Mouse (Mus musculus): ENCODE results near the gene Cyp2a12. TPM values are rescaled to one million over a fixed set of nuclear protein-coding genes. Genes with fewer than 3 reads are reported as not detected.
"Not testable (repeated sequence)": the region's sequence is repeated elsewhere in the genome, so short reads cannot be mapped to it uniquely, and the experiment has no call there.

The Cyp2a12 gene
- not detected in 2 replicates for polyA plus RNA-seq (2015; fragmentation: Nextera tagmentation; extraction: Ambion mirVana)

- H3K9me3 ChIP-seq (ENCODE audit: control insufficient read depth), result no peaks in the 10 kb centered on the region
- H3K27ac ChIP-seq (ENCODE audit: low read depth, low read length), result no peak within 1 kb of the TSS
- 76% methylated on average over 2 of the region's 2 CpGs for WGBS
- H3K27me3 ChIP-seq (replicated peaks; ENCODE audit: control insufficient read depth, insufficient read depth, low read length), result no peaks in the 10 kb centered on the region
- TF ChIP-seq CTCF (IDR thresholded peaks at IDR 0.05; ENCODE audit: low read depth), result no peak
- no peaks in the 10 kb centered on the region for H3K36me3 ChIP-seq (ENCODE audit: control insufficient read depth, insufficient read depth)
- H3K9ac ChIP-seq (ENCODE audit: low read depth, low read length), result no peak within 1 kb of the TSS
- H3K4me2 ChIP-seq (replicated peaks; ENCODE audit: low read depth), result no peak within 1 kb of the TSS
- ATAC-seq, result no peak
- H3K4me3 ChIP-seq (ENCODE audit: low read depth, low read length), result no peak within 1 kb of the TSS
- no peaks in the 10 kb centered on the region for H3K4me1 ChIP-seq (replicated peaks; ENCODE audit: control insufficient read depth, insufficient read depth, low read length)
These were observed at the start of gene Cyp2a12 for GRCm38 (mm10) chr7:27028789-27029188. Gene Cyp2a12 (plus strand): TSS chr7:27029081.

GRCm38 (mm10) chr7:26981464-26981863 is 47.4 kb upstream of the Cyp2a12 start:
- H3K9ac ChIP-seq (ENCODE audit: low read depth, low read length); H3K9me3 ChIP-seq (ENCODE audit: control insufficient read depth); H3K27me3 ChIP-seq (replicated peaks; ENCODE audit: control insufficient read depth, insufficient read depth, low read length); H3K27ac ChIP-seq (ENCODE audit: low read depth, low read length); H3K4me3 ChIP-seq (ENCODE audit: low read depth, low read length); ATAC-seq; H3K4me1 ChIP-seq (replicated peaks; ENCODE audit: control insufficient read depth, insufficient read depth, low read length); H3K36me3 ChIP-seq (ENCODE audit: control insufficient read depth, insufficient read depth); H3K4me2 ChIP-seq (replicated peaks; ENCODE audit: low read depth): not testable (repeated sequence)
- WGBS, result 80% methylated on average over 2 of the region's 2 CpGs

- not testable (repeated sequence) for H3K27me3 ChIP-seq (replicated peaks; ENCODE audit: control insufficient read depth, insufficient read depth, low read length); H3K27ac ChIP-seq (ENCODE audit: low read depth, low read length); H3K4me2 ChIP-seq (replicated peaks; ENCODE audit: low read depth); H3K9me3 ChIP-seq (ENCODE audit: control insufficient read depth); H3K4me1 ChIP-seq (replicated peaks; ENCODE audit: control insufficient read depth, insufficient read depth, low read length); H3K36me3 ChIP-seq (ENCODE audit: control insufficient read depth, insufficient read depth); H3K9ac ChIP-seq (ENCODE audit: low read depth, low read length); H3K4me3 ChIP-seq (ENCODE audit: low read depth, low read length); ATAC-seq
- WGBS, result 55% methylated on average over 1 of the region's 1 CpGs
These were observed 46.9 kb upstream of the Cyp2a12 start for GRCm38 (mm10) chr7:26981937-26982336.

GRCm38 (mm10) chr7:26982551-26982950 is 46.3 kb upstream of the Cyp2a12 start:
- Histone ChIP-seq H3K4me3 (ENCODE audit: low read depth, low read length) (no peak overlapping the region), H3K4me1 (replicated peaks; ENCODE audit: control insufficient read depth, insufficient read depth, low read length) (no peaks in the 10 kb centered on the region), H3K27me3 (replicated peaks; ENCODE audit: control insufficient read depth, insufficient read depth, low read length) (no peaks in the 10 kb centered on the region), H3K36me3 (ENCODE audit: control insufficient read depth, insufficient read depth) (no peaks in the 10 kb centered on the region), H3K4me2 (replicated peaks; ENCODE audit: low read depth) (no peak overlapping the region), H3K27ac (ENCODE audit: low read depth, low read length) (no peak overlapping the region), H3K9ac (ENCODE audit: low read depth, low read length) (no peak overlapping the region), H3K9me3 (ENCODE audit: control insufficient read depth) (no peaks in the 10 kb centered on the region)
- TF ChIP-seq CTCF (IDR thresholded peaks at IDR 0.05; ENCODE audit: low read depth), result no peak
- 28% methylated on average over 1 of the region's 1 CpGs for WGBS
- ATAC-seq, result no peak

GRCm38 (mm10) chr7:26983151-26983550 is 45.7 kb upstream of the Cyp2a12 start:
- not testable (repeated sequence) for H3K27me3 ChIP-seq (replicated peaks; ENCODE audit: control insufficient read depth, insufficient read depth, low read length); H3K9ac ChIP-seq (ENCODE audit: low read depth, low read length); H3K4me1 ChIP-seq (replicated peaks; ENCODE audit: control insufficient read depth, insufficient read depth, low read length); H3K4me2 ChIP-seq (replicated peaks; ENCODE audit: low read depth); H3K36me3 ChIP-seq (ENCODE audit: control insufficient read depth, insufficient read depth); H3K27ac ChIP-seq (ENCODE audit: low read depth, low read length); H3K4me3 ChIP-seq (ENCODE audit: low read depth, low read length); ATAC-seq; H3K9me3 ChIP-seq (ENCODE audit: control insufficient read depth)
- WGBS, result 46% methylated on average over 1 of the region's 1 CpGs

GRCm38 (mm10) chr7:27026581-27026980 is 2.3 kb upstream of the Cyp2a12 start:
- H3K9me3 ChIP-seq (ENCODE audit: control insufficient read depth); ATAC-seq; H3K9ac ChIP-seq (ENCODE audit: low read depth, low read length); H3K4me1 ChIP-seq (replicated peaks; ENCODE audit: control insufficient read depth, insufficient read depth, low read length); H3K27ac ChIP-seq (ENCODE audit: low read depth, low read length); H3K36me3 ChIP-seq (ENCODE audit: control insufficient read depth, insufficient read depth); H3K27me3 ChIP-seq (replicated peaks; ENCODE audit: control insufficient read depth, insufficient read depth, low read length); H3K4me3 ChIP-seq (ENCODE audit: low read depth, low read length); H3K4me2 ChIP-seq (replicated peaks; ENCODE audit: low read depth): not testable (repeated sequence)

GRCm38 (mm10) chr7:27048886-27049285 is 20.0 kb downstream of the Cyp2a12 start:
- not testable (repeated sequence) for H3K4me2 ChIP-seq (replicated peaks; ENCODE audit: low read depth); H3K27me3 ChIP-seq (replicated peaks; ENCODE audit: control insufficient read depth, insufficient read depth, low read length); ATAC-seq; H3K27ac ChIP-seq (ENCODE audit: low read depth, low read length); H3K9me3 ChIP-seq (ENCODE audit: control insufficient read depth); H3K36me3 ChIP-seq (ENCODE audit: control insufficient read depth, insufficient read depth); H3K9ac ChIP-seq (ENCODE audit: low read depth, low read length); H3K4me1 ChIP-seq (replicated peaks; ENCODE audit: control insufficient read depth, insufficient read depth, low read length); H3K4me3 ChIP-seq (ENCODE audit: low read depth, low read length)
- WGBS, result 40% methylated on average over 1 of the region's 1 CpGs

GRCm38 (mm10) chr7:27059333-27059732 is 30.5 kb downstream of the Cyp2a12 start:
- not testable (repeated sequence) for H3K9me3 ChIP-seq (ENCODE audit: control insufficient read depth); H3K4me1 ChIP-seq (replicated peaks; ENCODE audit: control insufficient read depth, insufficient read depth, low read length); H3K9ac ChIP-seq (ENCODE audit: low read depth, low read length); H3K27me3 ChIP-seq (replicated peaks; ENCODE audit: control insufficient read depth, insufficient read depth, low read length); H3K4me3 ChIP-seq (ENCODE audit: low read depth, low read length); H3K4me2 ChIP-seq (replicated peaks; ENCODE audit: low read depth); ATAC-seq; H3K36me3 ChIP-seq (ENCODE audit: control insufficient read depth, insufficient read depth); H3K27ac ChIP-seq (ENCODE audit: low read depth, low read length)
- 78% methylated on average over 2 of the region's 2 CpGs for WGBS

GRCm38 (mm10) chr7:27059896-27060295 is 31.0 kb downstream of the Cyp2a12 start:
- H3K4me3 ChIP-seq (ENCODE audit: low read depth, low read length); H3K27me3 ChIP-seq (replicated peaks; ENCODE audit: control insufficient read depth, insufficient read depth, low read length); H3K27ac ChIP-seq (ENCODE audit: low read depth, low read length); H3K4me1 ChIP-seq (replicated peaks; ENCODE audit: control insufficient read depth, insufficient read depth, low read length); ATAC-seq; H3K9me3 ChIP-seq (ENCODE audit: control insufficient read depth); H3K4me2 ChIP-seq (replicated peaks; ENCODE audit: low read depth); H3K36me3 ChIP-seq (ENCODE audit: control insufficient read depth, insufficient read depth); H3K9ac ChIP-seq (ENCODE audit: low read depth, low read length): not testable (repeated sequence)
